Mouse (Mus musculus) splenic B cell, adult 2 months (primary cell): ENCODE measurements at regions not wholly inside any gene's neighbourhood (a gene's known extent, or its start where the extent isn't known, plus 50 kb on each side); places are given as distances from the start of the nearest gene placed in this dataset.

ENCODE experiments used
- DNase-seq: peaks from one replicate; pipeline ENCODE4 v3.0.0-alpha.2; 2011; ENCODE audit warnings: low read depth, low spot score
- H3K27me3 ChIP-seq: 2 replicates; pipeline ENCODE4 v1.6.1; 2012; ENCODE audit warnings: mild to moderate bottlenecking, low read length, moderate library complexity, mixed read lengths; ENCODE audit not compliant: control insufficient read depth, poor library complexity, insufficient read depth, severe bottlenecking
- H3K36me3 ChIP-seq: 2 replicates; pipeline ENCODE4 v1.6.1; 2012; ENCODE audit warnings: mild to moderate bottlenecking, low read length, moderate library complexity, mixed read lengths; ENCODE audit not compliant: control insufficient read depth, poor library complexity, insufficient read depth, severe bottlenecking

DNA sequence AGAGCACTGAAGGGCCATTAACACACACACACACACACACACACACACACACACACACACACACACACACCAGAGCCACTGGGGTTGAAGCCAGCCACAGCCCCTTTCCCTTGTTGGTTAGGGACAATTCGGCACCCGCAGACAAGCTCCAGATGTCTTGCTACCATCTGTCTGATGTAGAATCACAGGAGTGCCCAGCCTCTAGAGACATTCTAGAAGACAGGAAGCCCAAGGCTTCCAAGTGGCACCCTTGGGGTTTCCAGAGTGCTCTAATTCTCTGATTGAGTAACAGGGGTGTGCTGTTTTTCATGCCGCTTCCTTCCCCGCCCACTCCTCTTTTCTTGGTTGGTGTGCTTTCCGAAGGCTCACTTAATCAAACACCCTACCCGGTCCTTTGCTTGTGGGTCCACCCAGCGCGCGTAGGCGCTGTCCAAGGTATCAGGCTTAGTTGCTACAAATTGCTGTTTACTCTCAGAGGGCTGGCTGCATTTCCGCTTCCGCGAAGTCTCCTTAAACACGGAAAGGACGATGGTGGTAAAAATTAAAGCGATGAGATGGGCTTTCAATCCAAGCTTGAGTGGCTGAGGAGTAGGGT is 59.5 kb upstream of the Zbtb18 start:
- no peaks in the 10 kb centered on the region for H3K36me3 ChIP-seq
- peak; percentile 66 for DNase-seq

DNA sequence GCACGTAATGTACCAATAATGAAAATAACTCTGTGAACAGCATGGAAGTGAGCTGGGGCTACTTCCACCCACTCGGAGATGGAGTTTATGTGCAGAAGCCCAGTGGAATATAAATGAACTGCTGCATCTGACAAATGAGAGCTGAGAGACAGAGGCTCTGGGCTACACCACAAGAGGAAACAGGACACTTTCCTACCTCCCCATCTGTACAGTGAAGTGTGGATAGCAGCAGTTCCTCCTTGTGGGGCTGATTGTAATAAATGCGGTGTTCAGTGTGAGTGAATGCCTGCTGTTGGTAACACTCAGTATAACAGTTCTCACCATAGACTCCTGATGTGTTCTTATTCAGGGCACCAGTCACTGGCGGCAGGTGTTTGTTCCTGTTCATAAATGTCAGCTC is 60.0 kb upstream of the Zbtb18 start:
- H3K27me3 ChIP-seq, result no peaks in the 10 kb centered on the region

More for the DNA sequence above, 59.5 kb upstream of the Zbtb18 start:
- H3K27me3 ChIP-seq, result no peaks in the 10 kb centered on the region

DNA sequence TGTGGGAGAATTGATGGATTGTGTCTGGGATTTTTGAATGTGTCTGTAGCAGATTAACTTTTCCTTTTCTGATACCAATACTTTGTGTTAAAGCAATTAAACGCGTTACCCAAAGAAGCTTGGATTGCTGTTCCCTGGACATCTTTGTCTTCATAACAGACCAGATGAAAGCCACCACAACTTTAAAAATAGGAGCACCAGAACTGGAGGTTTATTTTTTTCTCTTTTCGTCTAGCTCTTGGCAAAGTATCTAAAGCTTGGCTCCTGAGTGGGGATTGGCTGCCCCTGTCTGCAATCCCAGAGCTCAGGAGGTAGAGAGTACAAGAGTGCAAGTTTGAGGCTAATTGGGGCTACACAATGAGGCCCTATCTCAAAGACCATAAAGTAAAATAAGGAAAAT is 64.0 kb upstream of the Zbtb18 start:
- H3K27me3 ChIP-seq, result no peaks in the 10 kb centered on the region

More for the DNA sequence above, 60.0 kb upstream of the Zbtb18 start:
- peak; percentile 18 for DNase-seq
- H3K36me3 ChIP-seq, result no peaks in the 10 kb centered on the region

DNA sequence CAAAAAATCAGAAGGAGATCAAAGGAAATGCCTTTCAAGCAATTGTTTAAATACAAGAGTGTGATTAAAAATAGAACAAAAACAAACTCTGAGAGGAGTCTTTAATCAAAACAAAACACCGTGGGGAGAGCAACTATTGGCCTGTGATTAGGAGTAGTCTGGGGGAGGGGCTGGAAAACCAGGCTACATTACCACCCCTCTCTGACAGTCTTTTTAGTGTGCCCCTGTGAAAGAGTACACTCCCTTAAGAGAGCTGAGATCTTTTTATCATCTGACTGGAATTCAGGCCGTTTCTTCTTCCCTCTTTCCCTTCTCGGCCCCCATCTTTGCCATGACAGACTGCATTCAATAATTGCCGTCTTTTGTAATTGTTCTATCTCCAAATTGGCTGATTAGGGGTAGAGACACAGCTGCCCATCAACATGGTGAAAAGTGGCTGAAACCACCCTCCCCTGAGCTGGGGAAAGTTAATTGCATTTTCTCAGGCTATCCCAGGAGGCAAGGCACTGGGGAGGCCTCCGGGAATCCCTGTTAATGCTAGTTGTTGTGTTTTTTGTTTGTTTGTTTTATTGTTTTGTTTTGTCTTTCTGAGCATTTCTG is 68.8 kb upstream of the Zbtb18 start:
- Histone ChIP-seq H3K27me3 (no peaks in the 10 kb centered on the region), H3K36me3 (no peaks in the 10 kb centered on the region)
- DNase-seq, result no peak

More for the DNA sequence above, 64.0 kb upstream of the Zbtb18 start:
- DNase-seq, result no peak
- no peaks in the 10 kb centered on the region for H3K36me3 ChIP-seq

DNA sequence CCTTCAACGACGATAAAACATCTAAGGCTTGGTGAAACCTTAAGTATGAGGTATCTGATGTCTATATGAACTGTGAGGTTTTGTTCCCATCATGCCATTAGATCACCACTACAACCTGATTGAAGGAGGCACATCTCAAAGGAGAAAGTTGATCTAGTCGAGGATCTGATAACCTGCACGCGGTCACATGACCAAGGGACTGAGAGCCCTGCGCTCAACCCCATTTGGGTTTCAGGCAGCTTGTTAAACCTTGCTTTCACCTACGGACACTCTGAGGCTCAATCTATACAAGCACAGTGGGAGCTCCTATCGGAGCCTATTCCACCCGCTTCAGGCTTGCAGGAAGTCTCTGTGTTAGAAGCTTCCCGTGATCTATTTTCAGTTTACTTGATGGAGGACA is 70.1 kb upstream of the Zbtb18 start:
- H3K27me3 ChIP-seq, result no peaks in the 10 kb centered on the region
- DNase-seq, result no peak
- H3K36me3 ChIP-seq, result no peaks in the 10 kb centered on the region

DNA sequence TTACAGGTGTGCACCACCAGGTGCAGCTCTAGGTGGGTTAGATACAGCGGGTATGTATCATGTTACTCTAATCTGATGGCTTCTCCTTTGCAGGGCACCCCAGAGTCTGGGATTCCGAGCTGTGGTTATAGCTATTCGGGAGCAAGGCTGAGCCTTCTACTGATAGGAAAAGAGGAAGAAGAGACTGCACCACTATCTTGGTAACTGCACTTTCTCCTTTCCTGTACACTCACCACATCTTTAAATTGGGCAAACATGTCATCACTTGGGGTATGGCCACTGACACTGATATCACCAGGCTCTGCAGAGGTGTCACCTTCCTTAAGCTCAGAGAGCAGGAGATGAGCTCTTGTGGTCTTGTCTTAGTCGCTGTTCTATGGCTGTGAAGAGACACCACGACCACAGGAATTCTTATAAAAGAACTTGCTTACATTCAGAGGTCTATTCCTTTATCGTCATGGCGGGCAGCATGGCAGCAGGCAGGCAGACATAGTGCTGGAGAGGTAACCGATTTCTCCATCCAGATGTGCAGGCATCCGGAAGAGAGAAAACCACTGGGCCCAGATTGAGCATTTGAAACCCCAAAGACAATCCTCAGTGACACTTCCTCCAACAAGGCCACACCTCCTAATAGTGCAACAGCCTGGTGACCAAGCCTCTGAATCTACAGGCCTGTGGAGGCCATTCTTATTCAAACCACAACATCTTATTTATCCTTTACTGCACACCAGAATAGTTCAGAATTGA is 74.1 kb upstream of the Zbtb18 start:
- H3K27me3 ChIP-seq, result no peaks in the 10 kb centered on the region
- 0 out of 2 replicates have a peak, but pooled peaks cover 2% of the 10 kb centered on the region for H3K36me3 ChIP-seq
- no peak for DNase-seq

DNA sequence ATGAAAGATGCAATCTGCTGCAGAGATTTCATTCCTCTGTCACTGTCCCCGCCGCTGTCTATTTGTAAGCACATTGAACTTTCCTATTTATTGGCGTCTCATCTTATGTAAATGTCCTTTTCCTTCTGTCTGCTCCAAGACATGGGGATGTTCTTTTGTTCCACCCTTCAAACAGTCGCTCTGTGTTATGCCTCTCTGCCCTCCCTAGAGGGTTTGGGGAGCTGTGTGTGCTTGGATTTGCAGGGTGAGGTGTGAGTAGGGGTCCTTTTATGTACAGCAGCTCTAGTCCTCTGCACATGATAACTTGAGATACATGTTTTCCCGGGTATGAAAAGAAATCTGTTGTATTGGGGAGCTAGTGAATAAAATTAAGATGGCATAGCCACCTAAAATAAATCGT is 75.2 kb upstream of the Zbtb18 start:
- 0 out of 2 replicates have a peak, but pooled peaks cover 2% of the 10 kb centered on the region for H3K36me3 ChIP-seq
- DNase-seq, result no peak
- no peaks in the 10 kb centered on the region for H3K27me3 ChIP-seq

DNA sequence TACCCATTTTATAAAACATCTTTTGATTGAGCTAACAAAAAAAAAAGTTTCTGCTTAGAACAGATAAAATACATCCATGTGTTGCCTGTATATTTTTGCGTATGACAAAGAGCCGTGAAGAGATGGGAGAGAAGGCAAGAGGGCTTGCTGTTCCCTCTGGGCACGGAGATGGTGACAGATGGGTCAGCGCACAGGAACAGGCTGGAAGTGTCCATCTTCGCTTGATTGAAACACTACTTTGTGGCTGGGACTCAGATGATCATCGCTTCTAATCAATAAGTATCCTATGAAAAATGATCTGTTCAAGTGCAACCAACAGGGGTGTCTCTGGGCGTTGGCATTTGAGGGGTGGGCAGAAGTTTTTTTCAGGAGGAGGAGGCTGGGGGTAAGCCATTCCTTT is 75.7 kb upstream of the Zbtb18 start:
- Histone ChIP-seq H3K27me3 (no peaks in the 10 kb centered on the region), H3K36me3 (0 out of 2 replicates have a peak, but pooled peaks cover 2% of the 10 kb centered on the region)
- no peak for DNase-seq

DNA sequence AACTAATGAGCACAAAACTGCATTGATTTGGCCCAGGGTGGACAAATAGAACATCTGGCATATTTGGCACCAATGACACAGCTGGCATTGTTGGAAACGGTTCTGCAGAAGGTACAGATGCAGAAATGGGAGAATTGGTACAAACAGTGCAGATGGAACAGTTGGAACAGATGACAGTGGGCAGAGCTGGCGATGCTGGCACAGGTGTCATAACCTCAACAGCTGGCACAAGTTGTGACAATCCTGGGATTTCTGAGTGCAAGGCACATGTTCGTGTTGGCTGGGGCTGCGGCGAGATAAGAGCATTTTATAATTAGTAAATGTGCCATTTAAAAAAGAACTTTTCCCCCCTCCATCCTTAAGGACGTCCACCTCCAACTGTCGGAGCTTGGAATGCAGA is 77.8 kb upstream of the Zbtb18 start:
- DNase-seq, result no peak
- Histone ChIP-seq H3K27me3 (no peaks in the 10 kb centered on the region), H3K36me3 (0 out of 2 replicates have a peak, but pooled peaks cover 2% of the 10 kb centered on the region)

DNA sequence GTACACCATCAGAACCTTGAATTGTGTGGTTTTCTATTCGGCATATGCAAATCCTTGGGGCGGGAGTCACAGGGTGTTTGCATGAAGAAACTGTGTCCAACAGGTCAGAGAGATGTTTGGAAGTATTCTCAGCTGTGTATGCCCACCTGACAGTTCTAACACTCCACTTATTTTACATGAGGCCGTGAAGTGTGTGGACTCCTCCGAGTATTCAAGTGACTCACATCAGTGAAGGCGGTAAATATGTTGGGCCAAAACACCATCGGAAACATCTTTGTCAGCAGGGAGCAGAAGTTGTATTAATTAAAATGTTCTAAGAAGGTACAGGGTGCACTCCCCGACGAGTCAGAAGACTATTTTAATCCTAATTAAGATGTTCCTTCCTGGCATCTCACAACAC is 79.8 kb upstream of the Zbtb18 start:
- DNase-seq, result no peak
- H3K27me3 ChIP-seq, result no peaks in the 10 kb centered on the region
- 0 out of 2 replicates have a peak, but pooled peaks cover 2% of the 10 kb centered on the region for H3K36me3 ChIP-seq

DNA sequence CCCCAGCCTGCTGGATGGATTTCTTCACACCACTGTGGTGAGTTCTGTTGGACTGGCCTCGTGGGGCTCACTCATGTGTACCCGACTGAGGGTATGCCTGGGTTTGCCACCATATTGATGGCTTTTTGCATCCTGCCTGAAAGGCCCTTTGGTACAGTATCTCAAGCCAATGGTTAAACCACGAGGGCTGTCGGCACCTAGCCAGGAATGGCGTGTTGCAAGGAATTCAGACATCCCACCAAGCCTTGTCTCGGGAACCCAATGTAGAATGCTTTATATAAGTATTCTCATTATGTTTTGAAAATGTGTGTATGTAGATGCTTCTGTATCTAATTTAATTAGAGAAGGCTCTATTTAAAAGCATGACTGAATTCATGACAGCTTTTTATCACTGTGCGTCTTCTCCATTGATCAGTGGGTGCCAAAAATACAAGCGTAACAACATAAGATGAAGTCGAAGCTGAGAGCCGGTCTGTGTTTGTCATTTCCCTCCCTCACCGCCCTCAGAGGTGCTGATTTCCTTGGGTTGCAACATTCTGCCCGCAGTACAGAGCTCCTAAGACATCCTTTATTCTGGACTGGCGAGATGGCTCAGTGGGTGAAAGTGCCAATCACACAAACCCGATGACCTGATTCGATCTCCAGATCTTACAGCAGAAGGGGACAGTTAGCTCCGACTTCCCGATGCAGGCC is 90.5 kb upstream of the Akt3 start:
- no peaks in the 10 kb centered on the region for H3K27me3 ChIP-seq
- DNase-seq, result no peak
- no peaks in the 10 kb centered on the region for H3K36me3 ChIP-seq

DNA sequence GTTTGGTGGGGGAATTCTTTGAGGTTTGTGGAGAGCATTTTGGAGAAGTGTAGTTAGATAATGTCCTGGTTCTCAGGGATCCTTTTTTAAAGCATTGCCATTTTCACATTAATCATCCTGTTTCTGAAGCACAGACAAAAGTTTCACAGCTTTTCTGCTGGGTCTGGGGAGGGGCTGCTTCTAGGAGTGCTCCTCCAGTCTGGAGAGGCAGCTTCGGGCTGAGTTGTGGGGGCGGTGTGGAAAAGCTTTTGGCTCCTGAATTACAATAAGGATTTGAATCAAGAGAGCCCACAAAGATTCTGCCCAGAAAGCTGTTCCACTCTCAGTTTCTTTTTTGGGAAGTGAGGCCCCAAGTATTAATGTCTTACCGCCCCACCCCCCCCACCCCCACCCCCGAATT is 89.2 kb upstream of the Akt3 start:
- DNase-seq, result no peak
- no peaks in the 10 kb centered on the region for H3K36me3 ChIP-seq
- H3K27me3 ChIP-seq, result no peaks in the 10 kb centered on the region

DNA sequence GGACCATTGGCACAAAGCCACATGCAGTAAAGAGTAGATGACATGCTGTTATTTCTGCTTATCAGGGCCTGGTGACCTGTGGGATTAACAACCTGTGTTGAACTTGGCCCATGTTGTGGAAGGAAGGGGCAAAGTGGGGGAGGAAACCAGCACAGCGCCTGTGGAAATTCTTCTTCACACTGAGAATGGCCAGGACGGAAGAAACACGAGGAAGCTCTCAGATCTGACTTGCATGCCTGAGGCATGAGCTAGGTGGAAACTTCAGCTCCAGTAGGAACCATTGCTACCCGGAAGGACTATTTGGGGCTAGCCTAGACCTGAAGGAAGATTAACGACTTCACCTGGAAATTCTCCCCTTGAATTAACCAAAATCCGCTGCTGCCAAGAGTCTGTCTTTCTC is 88.5 kb upstream of the Akt3 start:
- Histone ChIP-seq H3K27me3 (no peaks in the 10 kb centered on the region), H3K36me3 (no peaks in the 10 kb centered on the region)
- no peak for DNase-seq

DNA sequence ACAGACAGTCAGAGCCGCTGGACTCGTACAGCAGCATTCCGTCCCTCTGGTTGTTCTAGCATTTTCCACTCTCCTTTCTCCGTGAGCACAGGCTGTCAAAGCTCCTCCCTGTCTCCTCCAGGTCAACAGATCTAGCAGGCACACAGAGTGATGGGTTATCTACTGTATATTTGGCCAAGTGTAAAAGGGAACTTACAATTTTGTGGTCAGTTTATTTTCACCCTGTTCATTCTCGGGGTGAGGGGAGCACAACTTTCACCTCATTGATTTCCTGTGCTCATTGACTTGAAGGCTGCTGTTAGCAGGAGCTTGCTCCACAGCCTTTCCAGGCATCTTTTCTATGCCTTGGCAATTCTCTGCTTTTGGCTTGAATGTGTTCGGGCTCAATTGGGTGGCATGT is 87.5 kb upstream of the Akt3 start:
- H3K27me3 ChIP-seq, result no peaks in the 10 kb centered on the region
- no peaks in the 10 kb centered on the region for H3K36me3 ChIP-seq
- peak; percentile 43 for DNase-seq

DNA sequence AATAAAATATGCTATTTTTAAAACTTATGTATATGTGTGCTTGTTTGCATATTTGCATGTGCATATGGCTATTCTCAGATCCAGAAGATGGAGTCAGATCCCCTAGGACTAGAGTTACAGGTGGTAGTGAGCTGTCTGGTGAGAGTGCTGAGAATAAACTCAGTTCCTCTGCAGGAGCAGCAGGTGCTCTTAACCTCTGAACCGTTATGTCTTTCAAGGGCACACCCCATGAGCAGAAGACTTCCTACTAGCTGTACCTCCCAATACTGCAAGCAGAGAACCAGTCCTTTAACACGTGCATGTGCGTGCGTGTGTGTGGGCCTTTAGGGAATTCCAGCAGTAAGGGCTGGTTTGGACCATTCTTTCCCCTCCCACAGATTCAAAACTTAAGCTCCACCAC is 85.9 kb upstream of the Akt3 start:
- no peaks in the 10 kb centered on the region for H3K27me3 ChIP-seq
- peak; percentile 67 for DNase-seq
- no peaks in the 10 kb centered on the region for H3K36me3 ChIP-seq
